Mouse (Mus musculus): ENCODE measurements at regions not wholly inside any gene's neighbourhood (a gene's known extent, or its start where the extent isn't known, plus 50 kb on each side); places are given as distances from the start of the nearest gene placed in this dataset.

GRCm38 (mm10) chr17:81319605-81320004 is 122.0 kb upstream of the Gm11096 start:
- TF ChIP-seq CTCF (IDR thresholded peaks at IDR 0.05; ENCODE audit: extremely low read depth, insufficient read depth, insufficient read length, insufficient replicate concordance) (no peak), POLR2A (IDR thresholded peaks at IDR 0.05; ENCODE audit: low read depth, low read length) (no peak)

All from spleen, adult 2 months (tissue).